Mouse (Mus musculus): ENCODE data around the gene Poln. TPM values are rescaled to one million over a fixed set of nuclear protein-coding genes. Genes with fewer than 3 reads are reported as not detected.

Poln gene
- total and polyA plus RNA-seq, 3 experiments: 4.3 to 7.0 (median 7.0) TPM

GRCm38 (mm10) chr5:34198615-34199014, 29.4 kb upstream of the Poln start:
- intact Hi-C loops (cut with DNase I): no loop called here
- TF ChIP-seq POLR2A (IDR thresholded peaks at IDR 0.05; ENCODE audit: insufficient read depth, low read depth, low read length) (no peak), EP300 (IDR thresholded peaks at IDR 0.05; ENCODE audit: insufficient read depth, low read depth, low read length) (no peak), CTCF (IDR thresholded peaks at IDR 0.05) (no peak)
- 91% methylated on average over 6 of the region's 6 CpGs for WGBS
- Histone ChIP-seq H3K9ac (ENCODE audit: low read depth, low read length) (no peak overlapping the region), H3K27me3 (ENCODE audit: control insufficient read depth, insufficient read depth, low read length) (no peaks in the 10 kb centered on the region), H3K4me1 (ENCODE audit: control insufficient read depth, insufficient read depth, low read length) (no peaks in the 10 kb centered on the region), H3K27ac (no peak overlapping the region), H3K36me3 (ENCODE audit: control insufficient read depth, insufficient read depth, low read length) (no peaks in the 10 kb centered on the region), H3K4me3 (no peak overlapping the region), H3K79me2 (replicated peaks; ENCODE audit: control insufficient read depth, insufficient read depth, low read length) (no peaks in the 10 kb centered on the region)
- no peak for DNase-seq

GRCm38 (mm10) chr5:34197243-34197642, 28.0 kb upstream of the Poln start:
- Histone ChIP-seq H3K79me2 (replicated peaks; ENCODE audit: control insufficient read depth, insufficient read depth, low read length) (no peaks in the 10 kb centered on the region), H3K27ac (no peak overlapping the region), H3K27me3 (ENCODE audit: control insufficient read depth, insufficient read depth, low read length) (no peaks in the 10 kb centered on the region), H3K4me3 (no peak overlapping the region), H3K9ac (ENCODE audit: low read depth, low read length) (no peak overlapping the region), H3K36me3 (ENCODE audit: control insufficient read depth, insufficient read depth, low read length) (no peaks in the 10 kb centered on the region), H3K4me1 (ENCODE audit: control insufficient read depth, insufficient read depth, low read length) (no peaks in the 10 kb centered on the region)
- intact Hi-C loops (cut with DNase I): no loop called here
- WGBS: 66% methylated on average over 4 of the region's 4 CpGs
- TF ChIP-seq EP300 (IDR thresholded peaks at IDR 0.05; ENCODE audit: insufficient read depth, low read depth, low read length) (no peak), CTCF (IDR thresholded peaks at IDR 0.05) (no peak), POLR2A (IDR thresholded peaks at IDR 0.05; ENCODE audit: insufficient read depth, low read depth, low read length) (no peak)
- DNase-seq: no peak

- H3K27me3 ChIP-seq (ENCODE audit: control insufficient read depth, insufficient read depth, low read length): no peaks in the 10 kb centered on the region
- no peak overlapping the region for H3K9ac ChIP-seq (ENCODE audit: low read depth, low read length)
- no peaks in the 10 kb centered on the region for H3K79me2 ChIP-seq (replicated peaks; ENCODE audit: control insufficient read depth, insufficient read depth, low read length)
- intact Hi-C loops (cut with DNase I): loop anchor here (1.0 kb wide), 1 partner anchor 99 kb away; no protein-coding TSS in a partner anchor
- no peaks in the 10 kb centered on the region for H3K4me1 ChIP-seq (ENCODE audit: control insufficient read depth, insufficient read depth, low read length)
- DNase-seq: no peak
- WGBS: 83% methylated on average over 7 of the region's 7 CpGs
- H3K27ac ChIP-seq: no peak overlapping the region
- TF ChIP-seq EP300 (IDR thresholded peaks at IDR 0.05; ENCODE audit: insufficient read depth, low read depth, low read length) (no peak), POLR2A (IDR thresholded peaks at IDR 0.05; ENCODE audit: insufficient read depth, low read depth, low read length) (no peak)
- no peaks in the 10 kb centered on the region for H3K36me3 ChIP-seq (ENCODE audit: control insufficient read depth, insufficient read depth, low read length)
- H3K4me3 ChIP-seq: no peak overlapping the region
Measured at GRCm38 (mm10) chr5:34196423-34196822, 27.2 kb upstream of the Poln start.

- Histone ChIP-seq H3K79me2 (replicated peaks; ENCODE audit: control insufficient read depth, insufficient read depth, low read length) (no peaks in the 10 kb centered on the region), H3K9ac (ENCODE audit: low read depth, low read length) (no peak overlapping the region), H3K4me3 (no peak overlapping the region), H3K4me1 (ENCODE audit: control insufficient read depth, insufficient read depth, low read length) (no peaks in the 10 kb centered on the region), H3K27ac (no peak overlapping the region), H3K27me3 (ENCODE audit: control insufficient read depth, insufficient read depth, low read length) (no peaks in the 10 kb centered on the region), H3K36me3 (ENCODE audit: control insufficient read depth, insufficient read depth, low read length) (no peaks in the 10 kb centered on the region)
- intact Hi-C loops (cut with DNase I): loop anchor here (1.0 kb wide), 1 partner anchor 98 kb away; no protein-coding TSS in a partner anchor
- WGBS: 95% methylated on average over 12 of the region's 12 CpGs
- DNase-seq: no peak
- TF ChIP-seq CTCF (IDR thresholded peaks at IDR 0.05) (no peak), POLR2A (IDR thresholded peaks at IDR 0.05; ENCODE audit: insufficient read depth, low read depth, low read length) (no peak), EP300 (IDR thresholded peaks at IDR 0.05; ENCODE audit: insufficient read depth, low read depth, low read length) (no peak)
Measured at GRCm38 (mm10) chr5:34195786-34196185, 26.5 kb upstream of the Poln start.

- no peak for DNase-seq
- H3K27me3 ChIP-seq (ENCODE audit: control insufficient read depth, insufficient read depth, low read length): no peaks in the 10 kb centered on the region
- TF ChIP-seq POLR2A (IDR thresholded peaks at IDR 0.05; ENCODE audit: insufficient read depth, low read depth, low read length): no peak
- TF ChIP-seq CTCF (IDR thresholded peaks at IDR 0.05): no peak
- TF ChIP-seq EP300 (IDR thresholded peaks at IDR 0.05; ENCODE audit: insufficient read depth, low read depth, low read length): no peak
- no peaks in the 10 kb centered on the region for H3K36me3 ChIP-seq (ENCODE audit: control insufficient read depth, insufficient read depth, low read length)
- H3K4me1 ChIP-seq (ENCODE audit: control insufficient read depth, insufficient read depth, low read length): no peaks in the 10 kb centered on the region
- WGBS: 67% methylated on average over 6 of the region's 6 CpGs
- no peak overlapping the region for H3K27ac ChIP-seq
- intact Hi-C loops (cut with DNase I): loop anchor here (5.0 kb wide), 1 partner anchor 53 kb away; no protein-coding TSS in a partner anchor
- no peak overlapping the region for H3K9ac ChIP-seq (ENCODE audit: low read depth, low read length)
- no peak overlapping the region for H3K4me3 ChIP-seq
- no peaks in the 10 kb centered on the region for H3K79me2 ChIP-seq (replicated peaks; ENCODE audit: control insufficient read depth, insufficient read depth, low read length)
Measured at GRCm38 (mm10) chr5:34194975-34195662, 25.9 kb upstream of the Poln start.

GRCm38 (mm10) chr5:34194426-34194825, 25.2 kb upstream of the Poln start:
- no peak for TF ChIP-seq CTCF (IDR thresholded peaks at IDR 0.05)
- TF ChIP-seq POLR2A (IDR thresholded peaks at IDR 0.05; ENCODE audit: insufficient read depth, low read depth, low read length): no peak
- no peak for TF ChIP-seq EP300 (IDR thresholded peaks at IDR 0.05; ENCODE audit: insufficient read depth, low read depth, low read length)
- Histone ChIP-seq H3K79me2 (replicated peaks; ENCODE audit: control insufficient read depth, insufficient read depth, low read length) (no peaks in the 10 kb centered on the region), H3K9ac (ENCODE audit: low read depth, low read length) (no peak overlapping the region), H3K4me3 (no peak overlapping the region), H3K36me3 (ENCODE audit: control insufficient read depth, insufficient read depth, low read length) (no peaks in the 10 kb centered on the region), H3K27me3 (ENCODE audit: control insufficient read depth, insufficient read depth, low read length) (no peaks in the 10 kb centered on the region), H3K27ac (no peak overlapping the region), H3K4me1 (ENCODE audit: control insufficient read depth, insufficient read depth, low read length) (peaks cover 4% of the 10 kb centered on the region)
- 59% methylated on average over 1 of the region's 1 CpGs for WGBS
- intact Hi-C loops (cut with DNase I): loop anchor here (5.0 kb wide), 1 partner anchor 52 kb away; no protein-coding TSS in a partner anchor
- no peak for DNase-seq
